Mouse (Mus musculus) liver, embryonic 14.5 days (tissue): Measurements from ENCODE around the gene Asb9.

Source experiments
- CTCF ChIP-seq: IDR thresholded peaks from 2 replicates; pipeline ENCODE4 v1.5.1; 2016; ENCODE audit warnings: antibody characterized with exemption, low read depth, control low read depth
- EP300 ChIP-seq: IDR thresholded peaks from 2 replicates; pipeline ENCODE4 v1.6.1; 2016; ENCODE audit warnings: antibody characterized with exemption, low read depth

DNA sequence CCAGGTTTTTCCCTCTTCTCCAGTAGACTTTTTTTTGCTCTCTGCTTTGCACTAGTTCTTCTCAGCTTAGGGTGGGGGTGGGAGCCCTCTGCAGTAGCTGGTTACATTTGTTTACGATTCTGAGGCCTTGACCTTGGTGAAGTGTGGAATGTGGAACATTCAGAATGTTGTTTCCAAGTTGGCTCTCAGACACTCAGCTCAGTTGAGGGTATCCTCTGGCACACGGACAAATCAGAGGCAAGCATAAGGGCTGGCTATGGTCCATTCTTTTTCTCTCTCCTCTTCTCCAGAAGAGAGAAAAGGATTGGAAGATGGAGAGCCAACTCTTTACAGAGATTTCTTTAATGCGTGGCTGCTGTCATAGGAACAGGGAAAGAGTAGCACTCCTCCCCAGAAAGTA, 2.6 kb downstream of the Asb9 start:
- no peak for TF ChIP-seq CTCF
- no peak for TF ChIP-seq EP300
